Mouse (Mus musculus) bone marrow macrophage, adult 2 months (primary cell): ENCODE data around the gene Shmt1.

Source experiments
- CTCF ChIP-seq: IDR thresholded peaks from 2 replicates; pipeline ENCODE4 v1.5.1; 2012; ENCODE audit warnings: low read depth, mild to moderate bottlenecking, low read length, moderate library complexity
- POLR2A ChIP-seq: IDR thresholded peaks from 2 replicates; pipeline ENCODE4 v1.6.1; 2012; ENCODE audit warnings: mild to moderate bottlenecking, low read depth, low read length, borderline replicate concordance

DNA sequence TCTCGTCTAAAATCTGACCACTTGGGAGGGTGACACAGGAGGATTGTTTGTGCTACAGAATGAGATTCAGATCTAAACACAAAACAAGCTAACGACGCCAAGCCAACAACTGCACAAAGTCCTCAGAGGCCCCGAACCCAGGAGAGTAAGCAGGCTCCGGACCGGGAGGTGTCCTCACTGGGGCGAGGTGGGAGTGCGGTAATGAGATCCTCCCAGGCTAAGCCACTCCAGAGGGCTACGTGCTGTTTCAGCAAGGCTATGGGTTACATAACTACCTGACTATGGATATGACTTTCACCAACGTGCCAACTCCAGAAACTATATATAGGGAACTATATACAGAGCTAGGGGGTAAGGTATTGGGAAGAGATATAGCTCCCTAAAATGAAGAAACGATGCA, 15.2 kb downstream of the Shmt1 start:
- TF ChIP-seq CTCF (no peak), POLR2A (no peak)
